Mouse (Mus musculus): ENCODE measurements around the gene Olfr222.

DNA sequence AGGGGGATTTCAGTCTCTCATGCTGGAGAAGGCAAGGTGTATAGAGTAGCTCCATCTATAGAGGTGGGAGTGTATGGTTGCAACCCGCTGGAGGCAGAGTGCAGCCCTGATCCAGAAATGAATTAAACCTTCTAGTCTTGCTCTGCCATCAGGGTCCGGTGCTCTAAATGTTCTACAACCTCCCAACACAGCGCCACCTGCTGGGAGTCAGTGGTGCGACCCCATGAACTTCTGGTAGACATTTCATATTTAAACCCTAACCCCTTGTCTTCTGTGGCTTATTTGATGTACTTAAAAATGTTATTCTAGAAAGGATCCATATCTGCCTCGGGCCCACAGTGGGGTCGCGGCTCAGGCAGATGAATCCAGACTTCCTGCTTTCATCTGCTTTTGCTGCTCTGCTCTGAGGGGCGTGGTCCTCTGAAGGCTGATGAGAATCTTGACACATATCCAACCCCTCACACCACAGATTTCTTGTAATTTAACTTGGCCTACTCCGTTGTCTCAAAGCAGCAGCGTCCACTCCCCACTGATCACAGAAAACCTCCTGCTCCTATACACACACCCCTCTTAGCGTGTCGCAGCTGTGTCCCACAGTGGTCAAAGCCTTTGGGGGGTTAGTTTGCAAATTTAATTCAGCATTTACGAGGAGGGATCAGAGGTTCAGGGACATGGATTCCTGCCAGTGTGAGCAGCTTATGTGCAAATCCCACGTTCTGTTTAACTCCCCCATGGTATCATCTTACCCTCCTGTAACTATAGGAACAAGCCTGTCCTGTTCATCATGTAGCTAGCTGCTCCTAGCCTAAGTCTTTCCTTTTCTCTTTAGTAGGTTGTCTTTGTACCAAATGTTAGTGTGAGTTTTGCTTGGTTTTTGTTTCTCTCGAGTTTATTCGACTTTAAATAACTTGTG is 38.6 kb downstream of the Olfr222 start:
- TF ChIP-seq POLR2A (IDR thresholded peaks at IDR 0.05; ENCODE audit: extremely low read depth, insufficient read depth, low read length), result no peak
- peak; percentile 68 for TF ChIP-seq CTCF (IDR thresholded peaks at IDR 0.05; ENCODE audit: low read depth, low read length)

All from liver, adult 2 months (tissue).